Mouse (Mus musculus) myocyte (in vitro differentiated cells): Measurements from ENCODE around the gene Grm8.

Source experiments
- CEBPB ChIP-seq: IDR thresholded peaks from 2 replicates; pipeline ENCODE4 v1.6.1; 2011; ENCODE audit warnings: mild to moderate bottlenecking, moderate library complexity; ENCODE audit not compliant: poor library complexity, insufficient read depth, severe bottlenecking
- E2F4 ChIP-seq: IDR thresholded peaks from one replicate; pipeline ENCODE4 v1.6.1; 2011; ENCODE audit warnings: mild to moderate bottlenecking, control low read depth, moderate library complexity; ENCODE audit not compliant: insufficient read depth
- MYOD1 ChIP-seq, 3 experiments: IDR thresholded peaks; one replicate each; pipeline ENCODE4 v1.6.1; 2011; ENCODE audit warnings: control low read depth in 2 of 3, low read depth in 2 of 3, mild to moderate bottlenecking in 2 of 3, moderate library complexity in 1 of 3; ENCODE audit not compliant: insufficient read length in 2 of 3, control insufficient read depth in 1 of 3
- MYOG ChIP-seq, 3 experiments: IDR thresholded peaks; one replicate each; pipeline ENCODE4 v1.6.1; 2011; ENCODE audit warnings: control low read depth in 2 of 3, low read depth in 2 of 3, mild to moderate bottlenecking in 2 of 3; ENCODE audit not compliant: insufficient read length in 2 of 3, control insufficient read depth in 1 of 3, insufficient read depth in 1 of 3
- POLR2A ChIP-seq: IDR thresholded peaks from one replicate; pipeline ENCODE4 v1.6.1; 2011; ENCODE audit warnings: low read depth, mild to moderate bottlenecking, control low read depth, moderate library complexity; ENCODE audit not compliant: insufficient read length
- TCF12 ChIP-seq: IDR thresholded peaks from one replicate; pipeline ENCODE4 v1.6.1; 2011; ENCODE audit warnings: mild to moderate bottlenecking, control low read depth; ENCODE audit not compliant: poor library complexity, insufficient read depth, severe bottlenecking
- TCF3 ChIP-seq: IDR thresholded peaks from one replicate; pipeline ENCODE4 v1.6.1; 2011; ENCODE audit warnings: low read depth, control low read depth; ENCODE audit not compliant: insufficient read length
- USF1 ChIP-seq: IDR thresholded peaks from one replicate; pipeline ENCODE4 v1.6.1; 2011; ENCODE audit warnings: low read depth, mild to moderate bottlenecking, control low read depth, moderate library complexity

DNA sequence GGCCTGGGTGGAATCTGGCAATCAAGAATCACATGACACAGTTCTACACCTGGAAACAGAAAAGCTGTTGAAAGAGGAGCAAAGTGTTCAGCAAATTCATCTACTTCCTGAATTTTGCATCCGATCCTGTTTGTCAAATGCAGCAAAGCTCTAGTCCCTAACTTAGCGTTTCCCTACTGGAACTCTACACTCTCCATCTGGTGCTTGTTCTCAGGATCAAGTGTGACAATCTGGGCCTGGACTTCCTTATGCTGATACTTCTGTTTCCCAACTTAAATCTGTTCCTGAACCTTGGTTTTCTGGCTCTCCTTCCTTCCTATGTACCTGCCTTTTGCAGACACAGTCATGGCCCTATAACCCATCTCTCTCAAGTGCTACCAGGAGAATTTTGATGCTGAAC is 166.1 kb downstream of the Grm8 start:
- TF ChIP-seq POLR2A (no peak), USF1 (no peak), MYOG (IDR thresholded peaks at IDR 0.05; ENCODE audit: control insufficient read depth in 1 of 3, insufficient read depth in 1 of 3, insufficient read length in 2 of 3, low read depth in 2 of 3) (no peak), CEBPB (no peak), E2F4 (no peak), TCF12 (no peak), MYOD1 (IDR thresholded peaks at IDR 0.05; ENCODE audit: control insufficient read depth in 1 of 3, insufficient read length in 2 of 3, low read depth in 2 of 3) (no peak), TCF3 (no peak)
